Mouse (Mus musculus) forebrain, postnatal 0 days (tissue): ENCODE results near the gene Cd59b. TPM values are rescaled to one million over a fixed set of nuclear protein-coding genes. Genes with fewer than 3 reads are reported as not detected.

Experiments used
- ATAC-seq: fragments of 200-750 bp; cut with Nextera tagmentation; 2 replicates; pipeline ENCODE4 v1.8.0; 2017; ENCODE audit warnings: mild to moderate bottlenecking, moderate library complexity
- DNase-seq: peaks from one replicate; pipeline ENCODE4 v3.0.0-alpha.2; 2015
- H3K27ac ChIP-seq: fragments of 300-500 bp; sonication (generic); 2 replicates; pipeline ENCODE4 v1.5.1; 2014; ENCODE audit warnings: low read depth, mild to moderate bottlenecking, antibody characterized with exemption, low read length, moderate library complexity, mixed read lengths
- H3K27me3 ChIP-seq: fragments of 300-500 bp; sonication (generic); 2 replicates; pipeline ENCODE4 v1.6.1; 2014; ENCODE audit warnings: mild to moderate bottlenecking, low read length, mixed read lengths; ENCODE audit not compliant: insufficient read depth
- H3K36me3 ChIP-seq: fragments of 300-500 bp; sonication (generic); 2 replicates; pipeline ENCODE4 v1.6.1; 2014; ENCODE audit warnings: mild to moderate bottlenecking, moderate library complexity; ENCODE audit not compliant: insufficient read depth
- H3K4me1 ChIP-seq: fragments of 300-500 bp; sonication (generic); 2 replicates; pipeline ENCODE4 v1.6.1; 2014; ENCODE audit warnings: antibody characterized with exemption; ENCODE audit not compliant: insufficient read depth
- H3K4me2 ChIP-seq: fragments of 300-500 bp; sonication (generic); 2 replicates; pipeline ENCODE4 v1.6.1; 2014; ENCODE audit warnings: low read depth, mild to moderate bottlenecking, moderate library complexity
- H3K4me3 ChIP-seq: fragments of 300-500 bp; sonication (generic); 2 replicates; pipeline ENCODE4 v1.5.1; 2014; ENCODE audit warnings: low read depth, low read length, mixed read lengths
- H3K9ac ChIP-seq: fragments of 300-500 bp; sonication (generic); 2 replicates; pipeline ENCODE4 v1.6.1; 2014; ENCODE audit warnings: mild to moderate bottlenecking
- H3K9me3 ChIP-seq: fragments of 300-500 bp; sonication (generic); 2 replicates; pipeline ENCODE4 v1.6.1; 2016; ENCODE audit warnings: low read length
- CTCF ChIP-seq: sonication (generic); IDR thresholded peaks from 2 replicates; pipeline ENCODE4 v1.5.1; 2016; ENCODE audit warnings: antibody characterized with exemption, control low read depth, low read depth
- WGBS: fragments of 180-500 bp; shearing (Covaris S2); extraction: QIAGEN DNeasy Blood & Tissue Kit; methylation state at CpG from one replicate; pipeline ENCODE4 v1.1.7; 2014; 5-methylcytosine and 5-hydroxymethylcytosine counted together
- polyA plus RNA-seq: library from polyadenylated mRNA; unstranded; fragments of >200 nt; fragmentation: Nextera tagmentation; extraction: Ambion mirVana; gene quantifications from 2 replicates; pipeline ENCODE4 v1.2.1, GENCODE M21; 2015
- total RNA-seq: library from RNA; depleted of rRNA; stranded (reverse); fragments of >200 nt; gene quantifications from 2 replicates; pipeline ENCODE4 v1.2.3, GENCODE M21; 2014

The Cd59b gene
- total and polyA plus RNA-seq, 2 experiments from 2014 or later: 1.5 to 1.6 TPM

DNA sequence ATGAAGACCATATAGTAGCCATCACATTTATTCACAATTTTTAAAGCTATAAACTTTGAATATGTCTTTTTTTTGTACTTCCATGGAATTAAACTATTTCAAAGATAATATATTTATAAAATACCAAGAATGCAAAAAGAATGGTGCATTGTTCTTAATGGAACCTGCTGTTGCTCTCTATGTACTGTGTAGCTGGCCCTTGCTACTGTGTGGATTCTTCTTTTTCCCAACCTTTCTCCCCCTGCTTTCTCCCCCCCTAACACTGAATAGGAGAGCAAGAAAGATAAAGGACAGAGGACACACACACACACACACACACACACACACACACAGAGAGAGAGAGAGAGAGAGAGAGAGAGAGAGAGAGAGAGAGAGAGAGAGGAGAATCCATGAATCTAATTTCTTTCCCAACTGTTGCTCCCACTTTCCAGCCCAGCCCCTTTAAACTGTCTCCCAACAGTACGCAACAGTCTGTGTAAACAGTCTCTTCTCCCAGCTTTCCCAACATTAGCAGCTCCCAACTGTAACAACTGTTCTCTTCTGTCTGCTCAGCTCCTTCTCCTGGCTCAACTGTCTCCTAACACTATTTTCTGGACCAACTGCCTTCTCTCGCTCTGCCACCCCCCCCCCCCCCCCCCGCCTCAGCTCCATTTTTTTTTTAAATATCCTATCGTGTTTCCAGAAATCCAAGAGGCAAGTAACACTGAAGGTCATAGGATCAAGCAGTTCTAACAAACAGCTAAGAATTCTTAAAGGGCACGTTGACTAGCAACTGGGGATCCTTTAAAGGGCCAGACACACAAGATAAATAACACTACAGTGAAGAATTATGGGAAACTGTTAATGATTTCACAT is 25.8 kb upstream of the Cd59b start:
- Histone ChIP-seq H3K27me3 (no peaks in the 10 kb centered on the region), H3K9me3 (no peaks in the 10 kb centered on the region), H3K4me1 (no peaks in the 10 kb centered on the region), H3K9ac (no peak overlapping the region), H3K36me3 (peaks cover 32% of the 10 kb centered on the region), H3K27ac (no peak overlapping the region), H3K4me3 (no peak overlapping the region), H3K4me2 (no peak overlapping the region)
- ATAC-seq (no peak), DNase-seq (no peak)
- 49% methylated on average over 5 of the region's 5 CpGs for WGBS
- TF ChIP-seq CTCF: no peak

DNA sequence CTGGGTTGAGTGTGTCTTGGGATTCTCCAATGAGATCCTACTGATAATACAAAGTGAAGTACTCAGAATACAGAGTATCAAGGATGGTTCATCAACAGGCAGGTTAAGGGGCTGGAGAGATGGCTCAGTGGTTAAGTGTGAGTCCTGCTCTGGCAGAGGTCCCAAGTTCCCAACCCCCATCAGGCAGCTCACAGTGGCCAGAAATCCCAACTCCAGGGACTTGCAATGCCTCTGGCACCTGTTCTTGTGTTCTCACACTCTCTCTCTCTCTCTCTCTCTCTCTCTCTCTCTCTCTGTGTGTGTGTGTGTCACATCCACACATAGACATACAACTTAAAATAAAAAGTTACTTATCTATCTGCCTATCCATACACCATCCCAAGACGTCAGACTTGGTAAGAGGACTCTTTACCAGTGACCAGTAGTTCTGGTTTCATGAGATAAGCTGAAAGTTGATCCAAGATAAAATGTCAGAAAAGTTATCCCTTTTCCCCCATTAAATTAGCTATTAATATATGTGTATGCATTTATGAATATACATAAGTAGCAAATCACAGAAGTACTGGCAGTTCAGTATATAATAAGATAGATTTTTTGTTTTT is 25.1 kb upstream of the Cd59b start:
- ATAC-seq (no peak), DNase-seq (no peak)
- peaks cover 29% of the 10 kb centered on the region for H3K36me3 ChIP-seq
- no peak for TF ChIP-seq CTCF
- H3K9ac ChIP-seq: no peak overlapping the region
- no peak overlapping the region for H3K27ac ChIP-seq
- H3K4me2 ChIP-seq: no peak overlapping the region
- no peaks in the 10 kb centered on the region for H3K9me3 ChIP-seq
- H3K27me3 ChIP-seq: no peaks in the 10 kb centered on the region
- H3K4me3 ChIP-seq: no peak overlapping the region
- H3K4me1 ChIP-seq: no peaks in the 10 kb centered on the region
- WGBS: 80% methylated on average over 1 of the region's 1 CpGs

DNA sequence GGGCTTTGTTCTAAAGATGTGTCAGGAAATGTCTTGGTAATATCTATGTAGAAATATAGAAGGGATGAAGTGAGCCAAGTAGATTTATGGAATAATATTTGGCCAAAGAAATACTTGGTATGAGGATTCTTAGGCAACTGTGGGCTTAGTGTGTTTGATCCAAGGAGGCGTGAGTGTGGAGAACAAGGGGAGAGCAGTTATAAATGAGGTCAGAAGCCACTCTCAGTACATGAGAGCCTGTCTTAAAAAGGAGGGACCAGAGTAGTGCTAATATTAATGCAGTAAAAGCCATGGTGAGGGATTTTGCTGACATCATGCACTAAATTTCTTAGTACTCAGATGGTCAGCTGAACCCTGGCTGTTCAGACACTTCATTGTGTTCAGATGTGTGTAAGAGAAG is 11.3 kb upstream of the Cd59b start:
- H3K9me3 ChIP-seq: no peaks in the 10 kb centered on the region
- H3K9ac ChIP-seq: no peak overlapping the region
- WGBS: 91% methylated on average over 1 of the region's 1 CpGs
- no peak overlapping the region for H3K27ac ChIP-seq
- no peak overlapping the region for H3K4me3 ChIP-seq
- no peaks in the 10 kb centered on the region for H3K27me3 ChIP-seq
- no peak for TF ChIP-seq CTCF
- no peak overlapping the region for H3K4me2 ChIP-seq
- no peaks in the 10 kb centered on the region for H3K4me1 ChIP-seq
- DNase-seq (no peak), ATAC-seq (no peak)
- peaks cover 31% of the 10 kb centered on the region for H3K36me3 ChIP-seq

DNA sequence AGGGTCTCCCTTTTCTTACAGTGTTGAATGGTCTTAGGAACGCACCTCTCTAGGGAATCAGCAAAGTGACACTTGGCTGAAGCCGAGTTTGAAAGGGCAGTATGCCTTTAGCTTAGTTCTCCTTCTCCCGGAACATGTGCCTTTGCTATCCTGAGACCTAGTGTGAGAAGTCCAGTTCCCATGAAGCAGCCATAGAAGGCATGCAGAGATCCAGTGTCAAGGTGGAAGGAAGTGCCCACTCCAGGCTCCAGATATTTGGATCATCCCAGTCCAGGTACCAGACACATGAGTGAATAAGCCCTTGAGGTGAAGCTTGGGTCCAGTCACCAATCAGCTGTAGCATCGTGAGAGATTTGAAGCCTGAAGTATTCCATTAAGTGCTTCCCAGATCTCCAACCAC is 10.7 kb upstream of the Cd59b start:
- ATAC-seq (no peak), DNase-seq (no peak)
- H3K27me3 ChIP-seq: no peaks in the 10 kb centered on the region
- H3K4me1 ChIP-seq: no peaks in the 10 kb centered on the region
- H3K9ac ChIP-seq: no peak overlapping the region
- 96% methylated on average over 4 of the region's 4 CpGs for whole genome bisulfite sequencing
- H3K4me2 ChIP-seq: no peak overlapping the region
- no peak overlapping the region for H3K4me3 ChIP-seq
- H3K27ac ChIP-seq: no peak overlapping the region
- H3K36me3 ChIP-seq: peaks cover 31% of the 10 kb centered on the region
- H3K9me3 ChIP-seq: no peaks in the 10 kb centered on the region
- TF ChIP-seq CTCF: no peak

DNA sequence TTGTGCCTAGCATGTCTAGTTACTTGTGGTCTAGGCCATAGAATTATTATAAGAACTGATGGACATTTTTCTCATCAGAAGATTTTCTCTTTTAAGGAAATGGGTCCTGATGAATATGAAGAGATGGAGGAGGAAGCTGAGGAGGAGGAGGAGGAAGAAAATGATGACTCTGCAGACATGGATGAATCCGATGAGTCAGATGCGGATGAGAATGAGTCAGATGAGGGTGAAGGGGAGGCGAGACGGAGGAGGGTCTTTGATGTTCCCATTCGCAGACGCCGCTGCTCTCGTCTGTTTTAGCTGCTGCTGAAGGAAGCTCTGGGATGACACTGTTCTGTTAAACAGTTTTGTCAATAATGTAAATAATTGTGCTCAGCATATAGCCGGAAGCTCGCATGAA is 9.9 kb upstream of the Cd59b start:
- no peak for ATAC-seq
- Histone ChIP-seq H3K9ac (no peak overlapping the region), H3K27me3 (no peaks in the 10 kb centered on the region), H3K36me3 (peaks cover 26% of the 10 kb centered on the region), H3K4me2 (no peak overlapping the region), H3K27ac (no peak overlapping the region), H3K9me3 (no peaks in the 10 kb centered on the region), H3K4me3 (no peak overlapping the region), H3K4me1 (no peaks in the 10 kb centered on the region)
- WGBS: 87% methylated on average over 10 of the region's 10 CpGs
- no peak for TF ChIP-seq CTCF
- no peak for DNase-seq

DNA sequence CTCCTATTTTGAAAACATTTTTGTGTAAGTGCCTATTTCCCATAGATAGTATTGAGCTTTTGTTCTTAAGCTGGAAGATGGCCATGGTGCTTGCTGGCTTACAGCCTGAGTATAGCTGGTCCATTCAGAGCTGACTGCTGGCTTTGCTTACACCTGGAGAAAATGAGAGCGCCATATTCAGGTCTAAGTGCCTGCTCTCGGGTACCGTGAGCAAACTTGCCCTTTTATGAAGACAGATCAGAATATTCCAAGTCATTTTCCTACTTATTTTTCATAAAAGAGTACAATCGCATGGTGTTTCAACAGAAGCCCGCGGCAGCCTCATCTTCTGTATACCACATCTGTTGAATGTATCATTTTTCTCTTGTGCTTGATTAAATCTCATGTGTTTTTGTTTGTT is 8.7 kb upstream of the Cd59b start:
- 89% methylated on average over 6 of the region's 6 CpGs for WGBS
- Histone ChIP-seq H3K9ac (no peak overlapping the region), H3K27ac (no peak overlapping the region), H3K4me3 (no peak overlapping the region), H3K4me2 (no peak overlapping the region), H3K4me1 (no peaks in the 10 kb centered on the region), H3K9me3 (no peaks in the 10 kb centered on the region), H3K27me3 (no peaks in the 10 kb centered on the region), H3K36me3 (peaks cover 21% of the 10 kb centered on the region)
- ATAC-seq (no peak), DNase-seq (no peak)
- no peak for TF ChIP-seq CTCF

DNA sequence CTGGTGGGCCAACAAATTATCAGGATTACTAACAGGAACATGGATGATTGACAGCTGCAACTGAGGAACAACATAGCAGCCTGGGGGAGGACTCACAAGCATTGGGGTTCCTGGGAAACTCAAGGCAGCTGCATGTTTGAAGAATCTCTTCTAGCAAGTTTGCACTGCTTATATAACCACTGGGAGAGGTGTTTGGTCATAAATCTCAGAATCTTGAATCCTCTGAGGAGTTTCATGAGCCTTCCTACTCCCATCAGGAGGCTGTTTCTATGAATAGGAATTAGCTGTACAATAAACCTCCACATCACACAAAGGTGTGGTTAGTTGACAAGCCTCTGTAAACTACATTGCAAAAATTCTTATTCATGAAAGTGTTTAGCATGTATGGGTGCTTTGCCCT is 7.0 kb upstream of the Cd59b start:
- no peak for DNase-seq

More for the DNA sequence above, 7.0 kb upstream of the Cd59b start:
- Histone ChIP-seq H3K4me3 (no peak overlapping the region), H3K9me3 (no peaks in the 10 kb centered on the region), H3K4me1 (no peaks in the 10 kb centered on the region), H3K9ac (no peak overlapping the region), H3K27me3 (no peaks in the 10 kb centered on the region), H3K27ac (no peak overlapping the region), H3K4me2 (no peak overlapping the region), H3K36me3 (peaks cover 21% of the 10 kb centered on the region)
- no peak for TF ChIP-seq CTCF
- ATAC-seq: no peak
